Mouse (Mus musculus) olfactory bulb, adult 2 months (tissue): ENCODE data around the gene Ppme1.

Source experiments
- CTCF ChIP-seq: fragments of 200-500 bp; IDR thresholded peaks from 2 replicates; pipeline ENCODE4 v1.5.1; 2012; ENCODE audit warnings: low read depth, mild to moderate bottlenecking, low read length, moderate library complexity; ENCODE audit not compliant: insufficient read depth
- POLR2A ChIP-seq: fragments of 200-500 bp; IDR thresholded peaks from 2 replicates; pipeline ENCODE4 v1.6.1; 2012; ENCODE audit warnings: mild to moderate bottlenecking, low read depth, low read length, moderate library complexity; ENCODE audit not compliant: insufficient read depth

DNA sequence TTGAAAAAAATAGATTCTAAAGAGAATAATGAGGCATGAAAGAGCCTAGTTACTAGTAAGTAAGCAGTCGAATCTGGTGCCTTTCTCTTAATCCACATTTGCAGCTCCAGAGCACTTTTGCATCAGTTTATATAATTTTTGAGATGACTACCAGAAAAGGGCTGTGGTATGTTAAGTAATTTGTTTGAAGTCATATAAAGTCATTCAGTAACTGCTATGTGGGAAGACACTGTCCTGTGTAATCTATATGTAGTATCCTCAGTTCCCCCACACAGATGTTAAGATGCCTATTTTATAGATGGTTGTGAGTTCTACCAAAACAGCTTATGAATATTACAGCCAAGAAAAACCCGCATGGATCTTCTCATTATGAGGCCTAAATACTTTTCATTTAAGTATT lies 6.2 kb upstream of the Ppme1 start:
- TF ChIP-seq POLR2A (no peak), CTCF (no peak)
